Mouse (Mus musculus) small intestine, adult 2 months (tissue): ENCODE data around the gene Dgke. TPM values are rescaled to one million over a fixed set of nuclear protein-coding genes. Genes with fewer than 3 reads are reported as not detected.

Source experiments
- H3K27ac ChIP-seq: fragments of 200-500 bp; 2 replicates; pipeline ENCODE4 v1.5.1; 2012; ENCODE audit warnings: low read depth, low read length, control low read depth, inconsistent platforms; ENCODE audit not compliant: insufficient read depth
- H3K27me3 ChIP-seq: fragments of 200-500 bp; 2 replicates; pipeline ENCODE4 v1.6.1; 2012; ENCODE audit warnings: mild to moderate bottlenecking, moderate library complexity, low read length, inconsistent platforms; ENCODE audit not compliant: control insufficient read depth, insufficient read depth
- H3K36me3 ChIP-seq: fragments of 200-500 bp; 2 replicates; pipeline ENCODE4 v1.6.1; 2012; ENCODE audit warnings: mild to moderate bottlenecking, low read length, control low read depth, inconsistent platforms; ENCODE audit not compliant: control insufficient read depth, insufficient read depth
- H3K4me1 ChIP-seq: fragments of 200-500 bp; 2 replicates; pipeline ENCODE4 v1.6.1; 2012; ENCODE audit warnings: low read length, inconsistent platforms, mixed read lengths; ENCODE audit not compliant: control insufficient read depth, insufficient read depth, insufficient read length
- H3K4me3 ChIP-seq: fragments of 200-500 bp; 2 replicates; pipeline ENCODE4 v1.5.1; 2012; ENCODE audit warnings: low read depth, mild to moderate bottlenecking, control low read depth, inconsistent platforms, low read length, moderate library complexity
- CTCF ChIP-seq: fragments of 200-500 bp; IDR thresholded peaks from 2 replicates; pipeline ENCODE4 v1.5.1; 2012; ENCODE audit warnings: low read depth, mild to moderate bottlenecking, control low read depth, inconsistent platforms, low read length, moderate library complexity, mixed read lengths; ENCODE audit not compliant: insufficient replicate concordance, insufficient read length; ENCODE audit errors: extremely low read depth
- POLR2A ChIP-seq: fragments of 200-500 bp; IDR thresholded peaks from 2 replicates; pipeline ENCODE4 v1.6.1; 2012; ENCODE audit warnings: low read depth, mild to moderate bottlenecking, control low read depth, inconsistent platforms, low read length, moderate library complexity
- WGBS: fragments of 180-500 bp; shearing (Covaris S2); methylation state at CpG from one replicate; pipeline ENCODE4 v1.1.7; 2018; 5-methylcytosine and 5-hydroxymethylcytosine counted together
- polyA plus RNA-seq: library from polyadenylated mRNA; depleted of rRNA; stranded (reverse); fragments of >200 nt; gene quantifications from 2 replicates; pipeline ENCODE4 v1.2.3, GENCODE M21; 2012

The Dgke gene
- polyA plus RNA-seq, 1 experiment: 3.2 TPM

- Histone ChIP-seq H3K27ac (no peak overlapping the region), H3K36me3 (no peaks in the 10 kb centered on the region)
- TF ChIP-seq CTCF (no peak), POLR2A (no peak)
Measured at GRCm38 (mm10) chr11:89074783-89075413, 8.2 kb upstream of the Dgke start.

GRCm38 (mm10) chr11:89073541-89073940, 6.9 kb upstream of the Dgke start, which contains the start of gene Gm525:
Gm525 (plus strand) TSS chr11:89073841.
- H3K4me3 ChIP-seq: no peak within 1 kb of the TSS
- 81% methylated on average over 8 of the region's 8 CpGs for WGBS
- H3K27me3 ChIP-seq: no peaks in the 10 kb centered on the region
- H3K4me1 ChIP-seq: no peaks in the 10 kb centered on the region
- no peaks in the 10 kb centered on the region for H3K36me3 ChIP-seq
- TF ChIP-seq POLR2A (no peak), CTCF (no peak)
- H3K27ac ChIP-seq: no peak within 1 kb of the TSS

More at GRCm38 (mm10) chr11:89074783-89075413, 8.2 kb upstream of the Dgke start:
- no peak overlapping the region for H3K4me3 ChIP-seq
- H3K4me1 ChIP-seq: no peaks in the 10 kb centered on the region
- no peaks in the 10 kb centered on the region for H3K27me3 ChIP-seq
- 73% methylated on average over 19 of the region's 19 CpGs for WGBS

- TF ChIP-seq POLR2A (no peak), CTCF (no peak)
- H3K4me1 ChIP-seq: no peaks in the 10 kb centered on the region
- no peak overlapping the region for H3K27ac ChIP-seq
- 66% methylated on average over 5 of the region's 5 CpGs for WGBS
- no peaks in the 10 kb centered on the region for H3K36me3 ChIP-seq
- H3K27me3 ChIP-seq: no peaks in the 10 kb centered on the region
- no peak overlapping the region for H3K4me3 ChIP-seq
Measured at GRCm38 (mm10) chr11:89071522-89071921, 4.9 kb upstream of the Dgke start.

GRCm38 (mm10) chr11:89069303-89069702, 2.7 kb upstream of the Dgke start:
- no peak overlapping the region for H3K4me3 ChIP-seq
- H3K27me3 ChIP-seq: no peaks in the 10 kb centered on the region
- no peak overlapping the region for H3K27ac ChIP-seq
- TF ChIP-seq CTCF (peak; percentile 41; the same call in 1 of the 2 replicates), POLR2A (no peak)
- WGBS: 9% methylated on average over 6 of the region's 6 CpGs
- H3K36me3 ChIP-seq: no peaks in the 10 kb centered on the region
- H3K4me1 ChIP-seq: no peaks in the 10 kb centered on the region

- Histone ChIP-seq H3K4me3 (no peak overlapping the region), H3K4me1 (no peaks in the 10 kb centered on the region), H3K27me3 (no peaks in the 10 kb centered on the region), H3K36me3 (no peaks in the 10 kb centered on the region), H3K27ac (no peak overlapping the region)
- no peak for TF ChIP-seq POLR2A
- no peak for TF ChIP-seq CTCF
- WGBS: 89% methylated on average over 14 of the region's 14 CpGs
Measured at GRCm38 (mm10) chr11:89068649-89069048, 2.0 kb upstream of the Dgke start.

GRCm38 (mm10) chr11:89067871-89068490, 1.3 kb upstream of the Dgke start:
- WGBS: 64% methylated on average over 11 of the region's 11 CpGs
- H3K27me3 ChIP-seq: no peaks in the 10 kb centered on the region
- H3K4me1 ChIP-seq: no peaks in the 10 kb centered on the region
- TF ChIP-seq POLR2A (no peak), CTCF (no peak)
- H3K4me3 ChIP-seq: no peak overlapping the region
- peak overlapping the region; percentile 5; the same call in 1 of the 2 replicates for H3K27ac ChIP-seq
- H3K36me3 ChIP-seq: no peaks in the 10 kb centered on the region

GRCm38 (mm10) chr11:89067301-89067822, 712 bp upstream of the Dgke start:
- H3K27me3 ChIP-seq: no peaks in the 10 kb centered on the region
- H3K36me3 ChIP-seq: no peaks in the 10 kb centered on the region
- no peak overlapping the region for H3K4me3 ChIP-seq
- H3K4me1 ChIP-seq: no peaks in the 10 kb centered on the region
- TF ChIP-seq CTCF: no peak
- no peak for TF ChIP-seq POLR2A
- H3K27ac ChIP-seq: no peak overlapping the region; the same call in 1 of the 2 replicates
- 80% methylated on average over 6 of the region's 6 CpGs for WGBS
